Mouse (Mus musculus): ENCODE results near the gene Ppp2r3a. TPM values are rescaled to one million over a fixed set of nuclear protein-coding genes. Genes with fewer than 3 reads are reported as not detected.

Gene Ppp2r3a
- 73.3 TPM for polyA plus RNA-seq (2014; fragmentation: Illumina TruSeq; extraction: RNeasy Lipid Tissue Mini Kit (QIAGEN cat#74804); ENCODE audit: low read depth, low replicate concordance)

GRCm38 (mm10) chr9:101251644-101252337 lies at the start of gene Ppp2r3a:
Gene Ppp2r3a (minus strand): TSS chr9:101251795.

GRCm38 (mm10) chr9:101073987-101074331 lies 177.6 kb downstream of the Ppp2r3a start, which contains the start of gene Msl2:
Gene Msl2 (plus strand): TSS chr9:101074101.

Other genes starting within 250 kb of the Ppp2r3a start
- 83.9 TPM for gene Pccb, start 216.9 kb downstream of the Ppp2r3a start, polyA plus RNA-seq (2014; fragmentation: Illumina TruSeq; extraction: RNeasy Lipid Tissue Mini Kit (QIAGEN cat#74804); ENCODE audit: low read depth, low replicate concordance)
- gene Msl2, start 177.7 kb downstream of the Ppp2r3a start, polyA plus RNA-seq (2014; fragmentation: Illumina TruSeq; extraction: RNeasy Lipid Tissue Mini Kit (QIAGEN cat#74804); ENCODE audit: low read depth, low replicate concordance) = 98.1 TPM